Mouse (Mus musculus) heart, postnatal 0 days (tissue): ENCODE results near the gene Elovl1.

Experiments
- CTCF ChIP-seq: IDR thresholded peaks from 2 replicates; pipeline ENCODE4 v1.5.1; 2016; ENCODE audit warnings: antibody characterized with exemption, control low read depth, low read depth
- EP300 ChIP-seq: IDR thresholded peaks from 2 replicates; pipeline ENCODE4 v1.6.1; 2016; ENCODE audit warnings: antibody characterized with exemption, low read depth

GRCm38 (mm10) chr4:118417112-118417797, 10.6 kb upstream of the Elovl1 start:
- TF ChIP-seq CTCF: no peak
- no peak for TF ChIP-seq EP300
